Mouse (Mus musculus) T-helper 17 cell (primary cell): ENCODE measurements around the gene Ptpro.
"Not testable (repeated sequence)": the region's sequence is repeated elsewhere in the genome, so short reads cannot be mapped to it uniquely, and the experiment has no call there.

ENCODE experiments used
- in situ Hi-C, 2 experiments: fragments of 300-600 bp; cut with MboI, MseI; formaldehyde crosslinking; loops; 1 replicate in 1 of 2; 2 replicates in 1 of 2; pipeline ENCODE4 v1.15.1; 2025; ENCODE audit warnings: high pct_unique_total_duplicates in 2 of 2

Gene Ptpro

GRCm38 (mm10) chr6:137443089-137443488 is 191.0 kb downstream of the Ptpro start:
- in situ Hi-C loops, result no loop called here

- in situ Hi-C loops, result not testable (repeated sequence)
Observed at GRCm38 (mm10) chr6:137446116-137446515, 194.0 kb downstream of the Ptpro start.

GRCm38 (mm10) chr6:137455537-137456041 is 203.5 kb downstream of the Ptpro start:
- in situ Hi-C loops, result loop anchor here in 1 of 2 experiments (5.0 kb wide), 2 partner anchors 207 to 272 kb away; no protein-coding TSS in a partner anchor

GRCm38 (mm10) chr6:137456064-137456463 is 203.9 kb downstream of the Ptpro start:
- in situ Hi-C loops, result loop anchor here in 1 of 2 experiments (5.0 kb wide), 2 partner anchors 206 to 271 kb away; no protein-coding TSS in a partner anchor

GRCm38 (mm10) chr6:137457210-137457609 is 205.1 kb downstream of the Ptpro start:
- in situ Hi-C loops, result loop anchor here in 1 of 2 experiments (5.0 kb wide), 2 partner anchors 205 to 270 kb away; no protein-coding TSS in a partner anchor

GRCm38 (mm10) chr6:137458136-137458535 is 206.0 kb downstream of the Ptpro start:
- in situ Hi-C loops, result loop anchor here in 1 of 2 experiments (5.0 kb wide), 2 partner anchors 204 to 269 kb away; no protein-coding TSS in a partner anchor

- in situ Hi-C loops, result loop anchor here in 1 of 2 experiments (5.0 kb wide), 1 partner anchor 264 kb away; no protein-coding TSS in a partner anchor
Observed at GRCm38 (mm10) chr6:137463771-137464170, 211.7 kb downstream of the Ptpro start.

GRCm38 (mm10) chr6:137465253-137465652 is 213.1 kb downstream of the Ptpro start:
- in situ Hi-C loops, result no loop called here

- in situ Hi-C loops, result no loop called here
Observed at GRCm38 (mm10) chr6:137466256-137466655, 214.1 kb downstream of the Ptpro start.

GRCm38 (mm10) chr6:137467696-137468095 is 215.6 kb downstream of the Ptpro start:
- in situ Hi-C loops, result no loop called here

- in situ Hi-C loops, result no loop called here
Observed at GRCm38 (mm10) chr6:137469541-137469940, 217.4 kb downstream of the Ptpro start.

- in situ Hi-C loops, result no loop called here
Observed at GRCm38 (mm10) chr6:137470901-137471598, 218.9 kb downstream of the Ptpro start.

- in situ Hi-C loops, result no loop called here
Observed at GRCm38 (mm10) chr6:137472129-137472528, 220.0 kb downstream of the Ptpro start.

- in situ Hi-C loops, result no loop called here
Observed at GRCm38 (mm10) chr6:137473433-137473832, 221.3 kb downstream of the Ptpro start.

GRCm38 (mm10) chr6:137475695-137476094 is 223.6 kb downstream of the Ptpro start:
- in situ Hi-C loops, result not testable (repeated sequence)

GRCm38 (mm10) chr6:137482891-137483290 is 230.8 kb downstream of the Ptpro start:
- in situ Hi-C loops, result no loop called here

- in situ Hi-C loops, result no loop called here
Observed at GRCm38 (mm10) chr6:137487443-137487842, 235.3 kb downstream of the Ptpro start.

GRCm38 (mm10) chr6:137490115-137490514 is 238.0 kb downstream of the Ptpro start:
- in situ Hi-C loops, result no loop called here

GRCm38 (mm10) chr6:137491659-137492058 is 239.5 kb downstream of the Ptpro start:
- in situ Hi-C loops, result no loop called here

GRCm38 (mm10) chr6:137492582-137492981 is 240.5 kb downstream of the Ptpro start:
- in situ Hi-C loops, result no loop called here

GRCm38 (mm10) chr6:137493211-137494135 is 241.4 kb downstream of the Ptpro start:
- in situ Hi-C loops, result no loop called here

- in situ Hi-C loops, result no loop called here
Observed at GRCm38 (mm10) chr6:137494136-137494475, 242.0 kb downstream of the Ptpro start.
